Mouse (Mus musculus): ENCODE data around the gene Atad5.

Atad5 gene

DNA sequence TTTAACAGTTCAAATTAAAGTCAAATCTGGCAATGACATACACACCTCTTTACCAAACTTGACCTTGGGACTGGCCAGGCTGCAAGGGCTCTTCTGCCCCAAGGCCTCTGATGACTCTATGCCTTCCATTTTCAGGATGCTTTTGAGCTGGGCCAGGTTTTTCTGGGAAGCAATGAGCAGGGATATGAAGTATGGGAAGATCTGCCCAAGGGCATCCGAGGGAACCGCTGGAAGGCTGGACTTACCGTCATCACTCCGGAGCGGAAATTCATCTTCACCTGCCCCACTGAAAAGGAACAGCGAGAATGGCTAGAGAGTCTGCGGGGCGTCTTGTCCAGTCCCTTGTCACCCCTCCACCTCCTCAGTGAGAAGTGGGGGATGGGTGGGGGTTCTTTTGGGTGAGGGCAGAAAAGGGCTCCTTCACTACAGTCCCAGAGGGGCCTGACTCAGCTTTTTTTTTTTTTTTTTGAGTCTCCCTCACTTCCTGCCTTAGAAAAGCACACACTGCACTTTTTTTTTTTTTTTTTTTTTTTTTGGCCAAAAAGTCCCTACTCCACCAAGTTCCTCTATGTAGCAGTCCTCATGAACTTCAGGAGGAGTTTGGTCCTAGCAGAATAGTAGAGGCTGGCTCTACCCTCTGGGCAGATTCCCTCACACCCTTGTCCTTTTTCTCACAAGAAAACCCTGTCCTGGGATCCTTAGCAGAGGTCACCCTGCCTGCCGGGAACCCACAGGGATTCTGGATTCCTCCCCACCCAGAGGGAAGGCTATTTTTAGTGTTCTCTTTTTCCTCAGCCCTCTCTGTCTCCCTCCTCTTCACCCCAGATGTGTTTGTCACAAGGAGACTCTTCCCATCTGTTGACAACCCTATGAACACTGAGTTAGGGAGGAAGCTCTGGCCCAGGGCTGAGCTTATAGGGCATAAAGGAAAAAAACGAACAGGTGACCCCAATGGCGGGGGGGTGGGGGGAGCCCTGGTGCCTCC lies 88.0 kb downstream of the Atad5 start:
- CTCF ChIA-PET = no interaction called here

DNA sequence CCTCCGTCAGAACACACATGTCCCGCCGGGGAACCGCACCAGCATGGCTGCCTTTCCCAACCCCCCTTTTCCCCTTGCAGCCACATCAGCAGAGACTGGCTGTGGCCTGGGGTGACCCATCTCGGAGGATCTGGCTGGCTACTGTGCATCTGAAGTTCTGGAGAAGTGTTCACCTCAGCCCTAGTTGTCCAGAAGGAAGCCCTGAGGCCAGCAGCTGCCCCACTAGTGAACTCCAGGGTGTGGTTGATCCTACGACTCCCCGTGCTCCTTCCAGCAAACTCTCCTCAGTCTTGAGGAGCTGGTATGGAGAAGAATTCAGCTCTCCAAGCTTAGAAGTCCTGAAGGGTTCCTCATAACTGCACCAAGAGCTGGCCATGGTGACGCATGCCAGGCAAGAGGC lies 89.1 kb downstream of the Atad5 start:
- CTCF ChIA-PET = no interaction called here

GRCm38 (mm10) chr11:80181021-80181749 lies 92.0 kb downstream of the Atad5 start:
- CTCF ChIA-PET = interaction anchor here (0.6 kb wide), 1 partner anchor 469 kb away, joined by 3 read pairs; no protein-coding TSS in a partner anchor

DNA sequence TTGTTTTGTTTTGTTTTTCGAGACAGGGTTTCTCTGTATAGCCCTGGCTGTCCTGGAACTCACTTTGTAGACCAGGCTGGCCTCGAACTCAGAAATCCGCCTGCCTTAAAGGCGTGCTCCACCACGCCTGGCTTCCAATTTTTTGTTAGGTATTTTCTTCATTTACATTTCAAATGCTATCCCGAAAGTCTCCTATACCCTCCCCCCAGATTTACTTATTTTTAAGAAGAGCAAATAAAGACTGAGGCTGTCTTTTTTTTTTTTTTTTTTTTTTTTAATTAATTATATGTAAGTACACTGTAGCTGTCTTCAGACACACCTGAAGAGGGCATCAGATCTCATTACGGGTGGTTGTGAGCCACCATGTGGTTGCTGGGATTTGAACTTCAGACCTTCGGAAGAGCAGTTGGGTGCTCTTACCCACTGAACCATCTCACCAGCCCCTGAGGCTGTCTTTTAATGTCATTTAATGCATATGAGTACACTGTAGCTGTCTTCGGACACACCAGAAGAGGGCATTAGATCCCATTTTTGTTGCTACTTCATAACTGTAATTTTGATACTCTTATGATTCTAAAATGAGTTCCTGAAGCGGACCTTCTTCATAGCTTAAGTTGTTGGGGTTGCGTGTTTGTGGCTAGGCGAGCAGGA lies 94.0 kb downstream of the Atad5 start:
- CTCF ChIA-PET = interaction anchor here (0.6 kb wide), 1 partner anchor 8 kb away, joined by 3 read pairs; no protein-coding TSS in a partner anchor

DNA sequence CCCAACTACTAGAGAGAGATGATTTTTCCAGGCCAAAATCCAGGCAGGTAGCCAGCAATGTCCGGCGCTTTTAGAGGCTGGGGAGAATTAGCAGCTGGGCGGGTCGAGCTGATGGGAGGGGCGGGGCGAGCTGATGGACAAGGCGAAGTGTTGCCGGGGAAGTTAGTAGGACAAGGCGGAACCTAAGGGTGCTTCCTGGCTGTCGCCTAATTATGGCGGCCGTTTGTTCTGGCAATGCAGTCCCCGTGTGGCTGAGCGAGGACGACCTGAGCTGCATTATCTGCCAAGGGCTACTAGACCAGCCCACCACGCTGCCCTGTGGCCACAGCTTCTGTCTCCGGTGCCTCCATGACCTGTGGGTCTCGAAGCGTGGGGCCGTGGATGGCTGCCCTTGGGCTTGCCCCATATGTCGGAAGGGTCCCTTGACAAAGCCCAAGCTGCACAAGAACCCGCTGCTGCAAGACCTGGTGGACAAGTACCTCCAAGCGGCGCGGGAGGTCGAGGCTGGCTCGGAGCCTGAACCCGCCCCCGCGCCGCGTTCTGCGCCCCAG lies 94.6 kb downstream of the Atad5 start, which contains the start of gene Rnf135:
Gene Rnf135, plus strand, starts transcription at position 147 of the 551 bp plus-strand sequence.
- CTCF ChIA-PET = interaction anchor here (0.6 kb wide), 1 partner anchor 9 kb away, joined by 3 read pairs; no protein-coding TSS in a partner anchor

DNA sequence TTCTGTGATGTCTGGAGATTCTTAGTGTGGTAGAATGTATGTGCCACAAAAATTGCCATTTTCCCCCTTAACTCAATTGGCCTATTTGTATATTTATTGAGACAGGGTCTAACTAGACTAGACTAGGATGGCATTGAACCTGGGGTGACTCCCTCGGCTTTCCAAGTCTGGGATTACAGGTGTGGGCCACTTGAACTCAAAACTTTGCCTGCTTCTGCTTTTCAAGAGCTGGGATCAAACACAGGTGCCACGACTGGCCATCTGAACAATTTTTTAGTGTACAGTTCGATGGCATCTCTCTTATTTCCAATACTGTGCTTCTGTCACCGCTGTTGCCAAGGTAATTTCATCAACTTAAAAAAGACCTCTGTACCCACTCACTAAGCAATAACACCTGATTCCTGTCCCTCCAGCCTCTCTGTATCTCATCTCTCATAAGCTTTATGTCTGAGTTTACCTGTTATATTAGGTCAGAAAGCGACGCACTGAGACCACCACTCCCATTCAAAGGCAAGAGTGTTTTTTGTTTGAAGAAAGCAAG lies 95.4 kb downstream of the Atad5 start:
- CTCF ChIA-PET = no interaction called here

Data from spleen, embryonic (tissue).